Mouse (Mus musculus): Measurements from ENCODE around the gene Ap4s1. TPM values are rescaled to one million over a fixed set of nuclear protein-coding genes. Genes with fewer than 3 reads are reported as not detected.
"Not testable (repeated sequence)": the region's sequence is repeated elsewhere in the genome, so short reads cannot be mapped to it uniquely, and the experiment has no call there.

Ap4s1 gene
- polyA plus RNA-seq, 1 experiment from 2014 or later = 58.4 TPM

DNA sequence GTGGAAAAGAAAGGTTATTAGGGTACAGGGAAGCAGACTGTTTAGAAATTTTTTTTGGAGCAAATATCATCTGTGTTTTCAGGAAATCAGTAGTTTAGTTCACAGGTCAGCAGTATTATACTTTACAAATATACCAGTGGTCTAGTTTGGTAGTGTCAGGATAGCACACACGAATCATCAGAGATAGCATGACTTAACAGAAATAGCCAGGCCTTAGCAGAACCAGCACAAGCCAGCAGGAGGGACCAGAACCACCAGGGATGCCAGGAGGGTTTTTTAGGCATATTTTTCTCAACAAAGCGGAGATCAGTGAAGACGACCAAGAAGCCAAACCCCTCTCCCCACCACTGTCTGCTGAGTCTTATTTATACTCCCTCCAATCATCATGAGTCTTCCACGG, 17.6 kb upstream of the Ap4s1 start:
- ATAC-seq = no peak
- Histone ChIP-seq H3K9me3 (ENCODE audit: control insufficient read depth, low read length) (no peaks in the 10 kb centered on the region), H3K36me3 (ENCODE audit: control insufficient read depth, insufficient read depth, low read length) (no peaks in the 10 kb centered on the region), H3K4me1 (ENCODE audit: control insufficient read depth, insufficient read depth, low read depth, low read length) (no peaks in the 10 kb centered on the region), H3K4me3 (ENCODE audit: low read length) (no peak overlapping the region), H3K9ac (ENCODE audit: low read depth, low read length) (no peak overlapping the region), H3K27me3 (replicated peaks; ENCODE audit: control insufficient read depth, insufficient read depth, low read length) (no peaks in the 10 kb centered on the region), H3K4me2 (ENCODE audit: low read length) (no peak overlapping the region), H3K27ac (ENCODE audit: low read depth, low read length) (no peak overlapping the region)
- 68% methylated on average over 4 of the region's 4 CpGs for WGBS

DNA sequence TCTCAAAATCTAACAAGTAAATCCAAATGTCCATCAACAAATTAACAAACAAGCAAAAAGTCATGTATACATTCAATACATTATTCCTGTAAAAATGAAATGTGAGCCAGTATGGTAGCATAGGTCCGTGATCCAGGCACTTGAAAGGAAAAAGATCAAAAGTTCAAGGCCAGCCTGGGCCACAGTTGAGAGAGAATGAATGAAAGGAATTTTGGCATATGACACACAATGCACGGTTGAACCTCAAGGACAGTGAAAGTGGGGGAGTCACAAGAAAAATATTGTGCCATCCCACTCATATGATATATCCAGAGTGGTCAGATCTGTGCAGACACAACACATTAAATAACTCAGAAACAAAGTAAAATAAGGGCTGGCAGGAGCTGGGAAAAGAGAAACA, 14.4 kb upstream of the Ap4s1 start:
- H3K4me3 ChIP-seq (ENCODE audit: low read length) = no peak overlapping the region
- H3K27me3 ChIP-seq (replicated peaks; ENCODE audit: control insufficient read depth, insufficient read depth, low read length) = no peaks in the 10 kb centered on the region
- no peaks in the 10 kb centered on the region for H3K36me3 ChIP-seq (ENCODE audit: control insufficient read depth, insufficient read depth, low read length)
- ATAC-seq = no peak
- 72% methylated on average over 2 of the region's 2 CpGs for WGBS
- no peak overlapping the region for H3K27ac ChIP-seq (ENCODE audit: low read depth, low read length)
- peaks cover 3% of the 10 kb centered on the region for H3K4me1 ChIP-seq (ENCODE audit: control insufficient read depth, insufficient read depth, low read depth, low read length)
- H3K9me3 ChIP-seq (ENCODE audit: control insufficient read depth, low read length) = no peaks in the 10 kb centered on the region
- no peak overlapping the region for H3K9ac ChIP-seq (ENCODE audit: low read depth, low read length)
- H3K4me2 ChIP-seq (ENCODE audit: low read length) = no peak overlapping the region

DNA sequence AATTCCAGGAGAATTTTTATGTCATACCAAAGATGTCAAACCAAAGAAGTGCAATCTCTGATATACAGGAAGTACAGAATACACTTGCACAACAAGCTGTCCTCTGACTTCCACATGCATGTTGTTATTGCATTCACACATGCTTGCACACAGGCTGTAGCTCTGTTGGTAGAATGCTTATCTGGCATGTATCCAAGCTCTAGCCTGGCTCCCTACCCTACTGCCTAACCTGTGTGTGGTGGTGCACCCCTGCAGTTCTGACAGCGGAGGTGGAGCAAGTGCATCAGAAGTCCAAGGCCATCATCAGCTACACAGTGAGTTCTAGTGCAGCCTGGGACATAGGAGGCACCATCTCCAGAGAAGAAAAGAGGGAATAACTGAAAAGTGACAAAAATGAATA, 12.0 kb upstream of the Ap4s1 start:
- ATAC-seq = peak; percentile 69
- Histone ChIP-seq H3K9ac (ENCODE audit: low read depth, low read length) (no peak overlapping the region), H3K36me3 (ENCODE audit: control insufficient read depth, insufficient read depth, low read length) (no peaks in the 10 kb centered on the region), H3K4me2 (ENCODE audit: low read length) (no peak overlapping the region), H3K27me3 (replicated peaks; ENCODE audit: control insufficient read depth, insufficient read depth, low read length) (no peaks in the 10 kb centered on the region), H3K9me3 (ENCODE audit: control insufficient read depth, low read length) (no peaks in the 10 kb centered on the region), H3K4me1 (ENCODE audit: control insufficient read depth, insufficient read depth, low read depth, low read length) (peaks cover 3% of the 10 kb centered on the region), H3K4me3 (ENCODE audit: low read length) (no peak overlapping the region), H3K27ac (ENCODE audit: low read depth, low read length) (no peak overlapping the region)
- 71% methylated on average over 1 of the region's 1 CpGs for WGBS

DNA sequence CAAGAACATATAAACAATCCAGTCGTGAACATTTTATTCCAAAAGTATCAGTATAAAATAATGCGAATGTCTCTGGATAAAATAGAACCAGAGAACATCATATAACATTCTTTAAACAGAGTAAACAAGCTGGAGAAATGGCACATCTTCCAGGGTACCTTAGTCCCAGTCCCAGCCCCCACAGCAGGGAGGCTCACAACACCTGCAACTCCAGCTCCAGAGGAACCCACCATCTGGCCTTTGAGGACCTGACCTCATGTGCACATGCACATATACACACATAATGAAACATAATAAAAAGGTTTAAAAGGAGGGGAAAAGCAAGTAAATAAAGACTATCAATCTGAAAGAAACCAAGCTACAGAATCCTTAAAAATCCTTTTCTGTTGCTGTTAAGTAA, 2.3 kb upstream of the Ap4s1 start:
- ATAC-seq = no peak
- H3K4me2 ChIP-seq (ENCODE audit: low read length) = no peak overlapping the region
- no peak overlapping the region for H3K27ac ChIP-seq (ENCODE audit: low read depth, low read length)
- no peak overlapping the region for H3K9ac ChIP-seq (ENCODE audit: low read depth, low read length)
- H3K36me3 ChIP-seq (ENCODE audit: control insufficient read depth, insufficient read depth, low read length) = no peaks in the 10 kb centered on the region
- H3K27me3 ChIP-seq (replicated peaks; ENCODE audit: control insufficient read depth, insufficient read depth, low read length) = no peaks in the 10 kb centered on the region
- peaks cover 9% of the 10 kb centered on the region for H3K4me1 ChIP-seq (ENCODE audit: control insufficient read depth, insufficient read depth, low read depth, low read length)
- no peaks in the 10 kb centered on the region for H3K9me3 ChIP-seq (ENCODE audit: control insufficient read depth, low read length)
- no peak overlapping the region for H3K4me3 ChIP-seq (ENCODE audit: low read length)
- 93% methylated on average over 2 of the region's 2 CpGs for WGBS

DNA sequence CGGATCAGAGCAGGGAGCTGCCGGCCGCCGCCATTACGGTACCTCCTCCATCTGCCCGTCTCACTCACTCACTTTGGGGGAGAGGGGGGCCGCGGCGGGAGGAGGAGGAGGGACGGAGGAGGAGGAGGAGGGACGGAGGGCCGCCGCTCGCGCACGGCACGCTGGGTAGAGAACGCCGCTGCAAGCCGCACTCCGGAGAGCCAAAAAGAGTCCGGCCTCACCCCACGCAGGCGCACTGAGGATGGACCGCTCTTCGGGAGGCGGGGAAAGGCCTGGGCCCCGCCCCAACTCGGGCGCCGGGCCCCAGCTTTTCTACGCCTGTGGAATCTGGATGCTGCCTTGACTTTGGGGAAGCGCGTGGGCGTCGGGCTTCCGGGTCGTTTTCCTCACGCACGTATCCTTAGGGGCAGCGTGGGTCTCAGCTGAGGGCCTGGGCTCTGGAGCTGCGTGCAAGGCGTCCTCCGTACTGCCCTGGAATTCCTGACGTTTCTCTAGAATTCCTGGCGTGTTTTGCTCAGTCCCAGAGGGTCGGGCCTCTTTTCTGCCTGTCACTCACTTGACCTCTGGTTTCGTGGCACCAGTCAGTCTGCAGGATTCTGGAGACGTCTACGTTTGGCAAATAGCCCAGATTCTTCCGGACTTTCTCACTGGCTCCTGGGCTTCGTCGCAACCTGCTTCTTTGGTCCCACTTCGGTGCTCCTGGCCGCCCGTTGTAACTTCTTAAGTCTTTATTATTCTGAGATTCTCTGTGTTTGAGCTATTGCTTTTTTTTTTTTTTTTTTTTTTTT, 1.2 kb downstream of the Ap4s1 start, which contains the start of gene Strn3:
TSS of gene Strn3 (minus strand) at position 53 of the 788 bp plus-strand sequence.
- Histone ChIP-seq H3K9me3 (ENCODE audit: control insufficient read depth, low read length) (no peaks in the 10 kb centered on the region), H3K36me3 (ENCODE audit: control insufficient read depth, insufficient read depth, low read length) (no peaks in the 10 kb centered on the region), H3K4me2 (ENCODE audit: low read length) (peak within 1 kb of the TSS; percentile 73), H3K4me3 (ENCODE audit: low read length) (peak within 1 kb of the TSS; percentile 63), H3K9ac (ENCODE audit: low read depth, low read length) (peak within 1 kb of the TSS; percentile 86), H3K27ac (ENCODE audit: low read depth, low read length) (peak within 1 kb of the TSS; percentile 100), H3K27me3 (replicated peaks; ENCODE audit: control insufficient read depth, insufficient read depth, low read length) (no peaks in the 10 kb centered on the region), H3K4me1 (ENCODE audit: control insufficient read depth, insufficient read depth, low read depth, low read length) (peaks cover 9% of the 10 kb centered on the region)
- WGBS = under 1% methylated on average over 44 of the region's 56 CpGs
- ATAC-seq = peak; percentile 96

DNA sequence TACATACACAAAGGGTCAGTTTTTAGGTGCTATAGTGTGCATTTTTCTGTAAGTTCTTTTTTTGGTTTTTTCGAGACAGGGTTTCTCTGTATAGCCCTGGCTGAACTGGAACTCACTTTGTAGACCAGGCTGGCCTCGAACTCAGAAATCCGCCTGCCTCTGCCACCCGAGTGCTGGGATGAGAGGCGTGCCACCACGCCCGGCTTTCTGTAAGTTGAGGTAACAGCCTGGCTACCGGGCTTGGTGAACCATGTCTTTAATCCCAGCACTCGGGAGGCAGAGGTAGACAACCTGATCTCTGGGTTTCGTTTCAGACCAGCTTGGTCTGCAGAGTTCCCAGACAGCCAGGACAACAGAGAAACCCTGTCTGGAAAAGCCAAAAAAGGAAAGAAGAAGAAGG, 2.0 kb downstream of the Ap4s1 start:
- H3K4me1 ChIP-seq (ENCODE audit: control insufficient read depth, insufficient read depth, low read depth, low read length); ATAC-seq; H3K27me3 ChIP-seq (replicated peaks; ENCODE audit: control insufficient read depth, insufficient read depth, low read length); H3K36me3 ChIP-seq (ENCODE audit: control insufficient read depth, insufficient read depth, low read length); H3K9me3 ChIP-seq (ENCODE audit: control insufficient read depth, low read length); H3K9ac ChIP-seq (ENCODE audit: low read depth, low read length); H3K4me3 ChIP-seq (ENCODE audit: low read length); H3K27ac ChIP-seq (ENCODE audit: low read depth, low read length): not testable (repeated sequence)
- WGBS = 82% methylated on average over 10 of the region's 10 CpGs
- H3K4me2 ChIP-seq (ENCODE audit: low read length) = peak overlapping the region; percentile 27

DNA sequence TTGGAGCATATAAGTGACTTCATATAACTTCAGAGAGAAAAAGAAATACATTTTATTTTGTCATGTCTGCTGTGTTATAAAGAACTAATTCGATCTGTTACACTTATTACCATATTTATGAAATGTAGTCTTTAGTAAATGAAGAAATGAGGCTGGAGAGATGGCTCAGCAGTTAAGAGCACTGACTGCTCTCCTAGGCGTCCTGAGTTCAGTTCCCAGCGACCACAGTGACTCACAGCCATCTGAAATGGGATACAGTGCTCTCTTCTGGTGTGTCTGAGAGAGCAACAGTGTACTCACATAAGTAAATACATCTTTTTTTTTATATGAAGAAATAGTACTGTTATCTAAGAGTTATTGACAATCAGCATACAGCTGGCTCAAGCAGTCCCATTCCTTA, 2.6 kb downstream of the Ap4s1 start:
- no peak overlapping the region for H3K4me3 ChIP-seq (ENCODE audit: low read length)
- 83% methylated on average over 3 of the region's 3 CpGs for WGBS
- no peaks in the 10 kb centered on the region for H3K9me3 ChIP-seq (ENCODE audit: control insufficient read depth, low read length)
- ATAC-seq = no peak
- peaks cover 9% of the 10 kb centered on the region for H3K4me1 ChIP-seq (ENCODE audit: control insufficient read depth, insufficient read depth, low read depth, low read length)
- H3K4me2 ChIP-seq (ENCODE audit: low read length) = no peak overlapping the region
- no peak overlapping the region for H3K9ac ChIP-seq (ENCODE audit: low read depth, low read length)
- H3K27me3 ChIP-seq (replicated peaks; ENCODE audit: control insufficient read depth, insufficient read depth, low read length) = no peaks in the 10 kb centered on the region
- no peaks in the 10 kb centered on the region for H3K36me3 ChIP-seq (ENCODE audit: control insufficient read depth, insufficient read depth, low read length)
- H3K27ac ChIP-seq (ENCODE audit: low read depth, low read length) = no peak overlapping the region

DNA sequence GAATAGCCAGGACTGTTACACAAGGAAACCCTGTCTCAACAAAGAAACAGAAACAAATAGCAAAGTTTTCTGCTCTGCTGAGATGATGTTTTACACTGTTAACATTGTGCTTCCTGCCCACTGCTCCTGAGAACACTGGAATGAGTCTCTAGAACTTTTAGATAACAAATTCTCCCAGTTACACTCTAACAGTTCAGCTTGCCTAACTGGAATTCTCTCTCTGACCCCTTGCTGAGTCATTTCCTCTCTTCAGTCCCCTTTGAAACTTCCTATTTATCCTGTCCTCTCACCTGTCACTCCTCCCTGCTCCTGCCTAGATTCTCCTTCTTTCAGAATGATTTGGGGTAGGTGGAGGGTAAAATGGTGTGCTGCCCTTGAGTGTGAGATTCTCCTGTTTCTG, 3.3 kb downstream of the Ap4s1 start:
- Histone ChIP-seq H3K27me3 (replicated peaks; ENCODE audit: control insufficient read depth, insufficient read depth, low read length) (no peaks in the 10 kb centered on the region), H3K4me3 (ENCODE audit: low read length) (no peak overlapping the region), H3K4me1 (ENCODE audit: control insufficient read depth, insufficient read depth, low read depth, low read length) (peaks cover 9% of the 10 kb centered on the region), H3K36me3 (ENCODE audit: control insufficient read depth, insufficient read depth, low read length) (no peaks in the 10 kb centered on the region), H3K9ac (ENCODE audit: low read depth, low read length) (no peak overlapping the region), H3K9me3 (ENCODE audit: control insufficient read depth, low read length) (no peaks in the 10 kb centered on the region), H3K4me2 (ENCODE audit: low read length) (no peak overlapping the region), H3K27ac (ENCODE audit: low read depth, low read length) (no peak overlapping the region)
- ATAC-seq = no peak

DNA sequence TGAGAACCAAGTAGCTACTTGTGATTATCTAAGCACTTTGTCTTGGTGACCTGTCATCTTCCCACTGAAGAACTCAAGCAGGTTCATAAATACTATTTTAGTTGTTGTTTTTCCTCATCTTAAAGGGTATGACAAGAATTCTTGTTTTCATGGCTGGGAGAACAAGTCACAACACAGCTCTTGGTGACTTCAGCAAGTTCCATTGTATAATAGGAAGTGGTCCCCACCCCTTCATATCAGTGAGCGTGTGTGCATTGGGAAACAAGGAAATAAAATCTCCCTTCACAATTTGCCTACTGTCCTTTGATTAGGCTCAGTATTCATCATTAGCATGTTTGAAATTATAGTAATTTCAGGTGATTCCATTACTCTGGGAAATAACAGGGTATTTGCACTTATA, 4.1 kb downstream of the Ap4s1 start:
- Histone ChIP-seq H3K4me2 (ENCODE audit: low read length) (no peak overlapping the region), H3K9me3 (ENCODE audit: control insufficient read depth, low read length) (no peaks in the 10 kb centered on the region), H3K36me3 (ENCODE audit: control insufficient read depth, insufficient read depth, low read length) (no peaks in the 10 kb centered on the region), H3K9ac (ENCODE audit: low read depth, low read length) (no peak overlapping the region), H3K4me1 (ENCODE audit: control insufficient read depth, insufficient read depth, low read depth, low read length) (peaks cover 4% of the 10 kb centered on the region; the same call in 1 of the 2 replicates), H3K27me3 (replicated peaks; ENCODE audit: control insufficient read depth, insufficient read depth, low read length) (no peaks in the 10 kb centered on the region), H3K27ac (ENCODE audit: low read depth, low read length) (no peak overlapping the region), H3K4me3 (ENCODE audit: low read length) (no peak overlapping the region)
- no peak for ATAC-seq
- WGBS = 95% methylated on average over 1 of the region's 1 CpGs
